Mouse (Mus musculus): Measurements from ENCODE around the gene Hyal1. TPM values are rescaled to one million over a fixed set of nuclear protein-coding genes. Genes with fewer than 3 reads are reported as not detected.

Gene Hyal1
- total RNA-seq (2022), result 1 to 10 TPM; 4.6 to 6.6 (median 5.1) TPM

DNA sequence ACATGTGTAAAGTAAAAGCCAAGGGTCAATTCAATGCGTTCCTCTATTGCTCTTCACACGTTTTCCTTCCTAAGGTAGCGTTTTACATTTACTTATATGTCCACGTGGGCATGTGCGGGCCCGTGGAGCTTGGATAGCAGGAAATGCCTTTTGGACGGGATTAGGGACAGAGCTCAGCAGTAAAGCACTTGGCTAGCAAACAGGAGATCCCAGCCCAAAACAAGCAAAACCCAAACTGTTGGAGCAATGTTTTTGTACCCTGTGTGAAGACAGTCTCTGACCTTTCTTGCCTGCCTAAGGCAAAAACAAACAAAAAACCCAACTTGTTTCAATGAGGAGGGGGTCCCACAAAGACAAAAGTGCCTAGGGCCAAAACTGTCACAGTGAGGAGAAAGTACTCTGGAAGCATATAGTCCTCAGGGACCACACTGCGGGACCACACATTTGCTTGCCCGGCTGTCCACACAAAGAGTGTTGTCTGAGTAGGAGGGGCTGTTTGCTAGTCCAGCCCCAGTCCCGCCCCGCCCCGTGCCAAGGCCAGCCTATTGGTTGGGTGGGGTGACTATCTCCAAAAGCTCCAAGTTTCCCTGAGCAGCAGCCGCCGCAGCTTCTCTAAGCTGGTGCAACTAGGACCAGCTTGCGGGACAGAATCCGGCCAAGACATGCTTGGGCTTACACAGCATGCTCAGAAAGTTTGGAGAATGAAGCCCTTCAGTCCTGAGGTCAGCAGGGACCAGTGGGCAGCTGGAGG lies at the start of gene Hyal1:
Gene Hyal1, plus strand, starts transcription at position 571 of the 751 bp plus-strand sequence.
- peak; percentile 83 for DNase-seq (ENCODE audit: low spot score)

GRCm38 (mm10) chr9:107533791-107534407 lies 42.8 kb upstream of the Hyal1 start, which contains the start of gene Tmem115:
Gene Tmem115 (plus strand): TSS chr9:107533945.
- DNase-seq (ENCODE audit: low spot score), result peak; percentile 96

DNA sequence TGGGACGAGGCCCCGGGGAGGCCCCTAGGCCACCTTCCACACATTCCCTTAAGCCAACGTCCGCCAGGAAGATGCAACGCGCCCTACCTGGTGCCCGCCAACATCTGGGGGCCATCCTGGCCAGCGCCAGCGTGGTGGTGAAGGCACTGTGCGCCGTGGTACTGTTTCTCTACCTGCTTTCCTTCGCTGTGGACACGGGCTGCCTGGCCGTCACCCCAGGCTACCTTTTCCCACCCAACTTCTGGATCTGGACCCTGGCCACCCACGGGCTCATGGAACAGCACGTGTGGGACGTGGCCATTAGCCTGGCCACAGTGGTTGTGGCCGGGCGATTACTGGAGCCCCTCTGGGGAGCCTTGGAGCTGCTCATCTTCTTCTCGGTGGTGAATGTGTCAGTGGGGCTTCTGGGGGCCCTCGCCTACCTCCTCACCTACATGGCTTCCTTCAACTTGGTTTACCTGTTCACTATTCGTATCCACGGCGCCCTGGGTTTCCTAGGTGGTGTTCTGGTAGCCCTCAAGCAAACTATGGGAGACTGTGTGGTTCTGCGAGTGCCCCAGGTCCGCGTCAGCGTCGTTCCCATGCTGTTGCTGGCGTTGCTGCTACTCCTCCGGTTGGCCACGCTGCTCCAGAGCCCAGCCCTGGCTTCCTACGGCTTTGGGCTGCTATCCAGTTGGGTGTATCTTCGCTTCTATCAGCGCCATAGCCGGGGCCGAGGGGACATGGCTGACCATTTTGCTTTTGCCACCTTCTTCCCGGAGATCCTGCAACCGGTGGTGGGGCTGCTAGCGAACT lies 42.1 kb upstream of the Hyal1 start:
- DNase-seq (ENCODE audit: low spot score), result no peak

DNA sequence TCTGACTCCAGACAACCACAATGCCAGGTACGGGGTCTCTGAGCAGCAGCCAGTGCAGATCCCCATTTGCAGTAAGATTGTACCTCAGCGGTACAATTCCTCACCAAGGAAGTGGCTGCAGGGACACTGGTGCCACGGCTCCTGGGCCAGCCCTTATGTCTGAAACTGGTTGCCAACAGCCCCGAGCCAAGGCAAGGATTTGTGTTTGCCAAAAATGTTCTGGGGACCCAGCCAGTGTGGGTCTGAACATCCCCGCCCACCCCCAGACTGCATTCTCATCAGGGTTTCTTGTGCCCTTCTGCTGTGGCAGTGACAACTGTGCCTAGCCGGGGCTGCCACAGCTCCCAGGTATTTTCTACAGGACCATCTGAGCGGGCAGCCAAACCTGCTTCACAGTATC lies 38.5 kb upstream of the Hyal1 start:
- no peak for DNase-seq (ENCODE audit: low spot score)

DNA sequence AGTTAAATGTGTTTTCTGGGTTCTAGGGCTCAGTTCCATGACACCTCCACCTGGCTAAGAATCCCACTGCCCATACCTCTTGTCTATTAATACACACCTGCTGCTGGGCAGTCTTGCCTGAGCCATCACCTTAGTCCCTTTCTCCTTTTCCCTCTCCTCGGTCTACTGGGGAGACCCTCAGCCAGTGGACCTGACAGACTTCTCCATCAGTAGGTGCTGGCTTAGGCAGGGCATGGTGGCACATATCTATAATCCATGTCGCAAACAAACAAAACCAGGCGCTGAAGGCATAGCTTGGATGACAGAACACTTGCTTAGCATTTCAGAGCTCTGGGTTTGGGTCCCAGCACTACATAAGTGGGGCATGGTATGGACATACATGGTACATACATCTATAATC lies 38.0 kb upstream of the Hyal1 start:
- no peak for DNase-seq (ENCODE audit: low spot score)

GRCm38 (mm10) chr9:107539940-107540339 lies 36.8 kb upstream of the Hyal1 start:
- no peak for DNase-seq (ENCODE audit: low spot score)

GRCm38 (mm10) chr9:107540420-107540819 lies 36.3 kb upstream of the Hyal1 start:
- DNase-seq (ENCODE audit: low spot score), result no peak

- DNase-seq (ENCODE audit: low spot score), result no peak
These were observed 35.7 kb upstream of the Hyal1 start for GRCm38 (mm10) chr9:107541005-107541404.

DNA sequence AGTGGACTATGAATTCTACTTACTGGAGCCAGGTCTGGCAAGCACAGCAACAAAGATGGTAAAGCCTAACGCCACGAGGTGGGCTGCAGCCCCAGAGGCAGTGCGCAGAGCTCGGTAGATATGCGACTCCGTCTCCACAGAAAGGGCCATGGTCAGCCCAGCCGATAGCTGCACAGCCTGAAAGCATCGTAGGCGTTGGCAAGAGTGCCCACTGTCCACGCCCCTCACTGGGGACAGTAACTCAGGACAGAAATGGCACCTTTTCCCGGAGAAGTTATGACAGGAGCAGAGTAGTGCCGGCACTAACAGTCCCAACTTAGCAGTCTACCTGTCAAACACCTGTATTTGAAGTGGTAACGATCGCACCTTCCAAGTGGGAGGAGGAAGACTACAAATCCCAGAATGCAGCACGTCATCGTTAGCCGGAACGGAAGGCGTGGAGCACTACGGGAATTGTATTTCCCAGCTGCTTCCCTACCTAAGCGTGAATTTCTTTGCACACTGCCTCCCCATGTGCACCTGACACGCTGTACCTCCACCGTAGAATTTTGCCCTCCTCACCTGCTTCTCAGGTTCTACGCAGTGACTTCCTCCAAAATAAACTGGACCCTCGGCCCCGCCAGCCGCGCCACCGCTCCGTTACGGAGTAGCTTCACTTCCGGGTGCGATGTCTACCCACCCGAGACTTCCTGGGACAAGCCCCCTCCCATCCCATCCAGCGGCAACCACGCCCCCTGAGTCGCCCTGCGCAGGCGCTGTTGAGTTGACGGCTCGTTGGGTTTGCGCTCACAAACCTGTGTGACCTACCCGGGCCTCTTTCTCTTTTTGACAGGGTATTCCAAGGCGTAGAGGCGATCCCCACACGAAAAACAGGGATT lies 35.0 kb upstream of the Hyal1 start, which contains the start of the genes Cyb561d2 and Nprl2:
Gene Cyb561d2, minus strand, starts transcription at position 720 of the 878 bp plus-strand sequence.
Gene Nprl2, plus strand, starts transcription at position 753 of the 878 bp plus-strand sequence.
- peak; percentile 94 for DNase-seq (ENCODE audit: low spot score)

GRCm38 (mm10) chr9:107542352-107542686 lies 34.4 kb upstream of the Hyal1 start:
- no peak for DNase-seq (ENCODE audit: low spot score)

DNA sequence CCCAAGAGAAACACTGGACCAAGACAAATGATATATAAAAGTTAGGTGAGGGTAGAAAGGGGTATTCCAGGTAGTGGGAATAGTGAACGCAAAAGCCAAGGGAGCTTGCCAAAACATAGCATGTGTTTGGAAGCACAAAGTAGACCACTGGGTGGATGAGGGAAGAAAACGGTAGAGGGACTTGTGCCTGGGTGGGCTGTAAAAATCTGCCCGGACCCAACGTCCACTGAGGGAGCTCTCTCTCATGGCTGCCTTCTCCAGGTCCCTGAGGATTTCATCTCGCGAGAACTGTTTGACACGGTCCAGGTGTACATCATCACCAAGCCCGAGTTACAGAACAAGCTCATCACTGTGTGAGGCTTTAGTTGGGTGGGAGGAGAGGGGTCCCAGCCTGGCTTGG lies 34.0 kb upstream of the Hyal1 start:
- no peak for DNase-seq (ENCODE audit: low spot score)

DNA sequence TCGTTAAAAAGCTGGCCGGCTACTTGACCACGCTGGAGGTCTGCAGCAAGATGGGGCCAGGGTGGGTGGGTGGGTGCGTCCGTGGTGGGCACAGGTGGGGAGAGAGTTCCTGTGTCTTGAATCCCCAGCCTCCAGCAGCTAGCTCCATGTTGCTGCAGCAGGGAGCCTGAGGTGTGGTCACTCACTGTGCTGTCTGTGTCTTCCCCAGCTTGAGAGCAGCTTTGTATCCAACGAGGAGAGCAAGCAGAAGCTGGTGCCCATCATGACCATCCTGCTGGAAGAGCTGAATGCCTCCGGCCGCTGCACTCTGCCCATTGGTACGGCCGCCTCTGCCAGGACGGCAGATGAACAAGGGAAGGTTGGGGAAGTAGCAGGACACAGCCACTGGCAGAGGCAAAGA lies 33.4 kb upstream of the Hyal1 start:
- no peak for DNase-seq (ENCODE audit: low spot score)

DNA sequence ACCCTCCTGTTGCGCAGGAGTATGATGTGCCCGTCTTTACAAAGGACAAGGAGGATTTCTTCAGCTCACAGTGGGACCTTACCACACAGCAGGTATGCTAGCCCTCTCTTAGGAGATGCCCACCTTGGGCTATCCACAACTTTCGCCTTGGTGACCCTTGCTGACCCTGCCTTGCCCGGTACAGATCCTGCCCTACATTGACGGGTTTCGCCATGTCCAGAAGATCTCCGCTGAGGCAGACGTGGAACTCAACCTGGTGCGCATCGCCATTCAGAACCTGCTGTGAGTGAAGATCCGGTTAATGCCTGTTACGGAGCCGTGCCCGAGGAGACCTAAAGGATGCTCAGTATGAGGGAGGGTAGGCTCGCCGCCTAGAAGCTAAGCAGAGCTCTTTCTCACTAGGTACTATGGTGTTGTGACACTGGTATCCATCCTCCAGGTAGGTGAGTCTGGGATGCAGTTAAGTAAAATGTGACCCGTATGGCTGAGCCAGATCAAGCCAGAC lies 32.5 kb upstream of the Hyal1 start:
- no peak for DNase-seq (ENCODE audit: low spot score)

DNA sequence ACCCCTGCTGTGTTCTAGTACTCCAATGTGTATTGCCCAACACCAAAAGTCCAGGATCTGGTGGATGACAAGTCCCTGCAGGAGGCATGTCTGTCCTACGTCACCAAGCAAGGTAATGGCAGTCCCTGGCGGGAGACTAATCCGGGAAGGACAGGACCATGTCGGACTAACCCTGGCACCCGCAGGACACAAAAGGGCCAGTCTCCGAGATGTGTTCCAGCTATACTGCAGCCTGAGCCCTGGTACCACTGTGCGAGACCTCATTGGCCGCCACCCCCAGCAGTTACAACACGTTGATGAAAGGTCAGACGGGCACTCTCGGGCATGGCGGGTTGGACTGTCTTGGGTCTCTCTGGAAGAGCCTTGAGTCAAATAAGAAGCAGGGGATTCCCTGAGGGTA lies 32.0 kb upstream of the Hyal1 start:
- no peak for DNase-seq (ENCODE audit: low spot score)

DNA sequence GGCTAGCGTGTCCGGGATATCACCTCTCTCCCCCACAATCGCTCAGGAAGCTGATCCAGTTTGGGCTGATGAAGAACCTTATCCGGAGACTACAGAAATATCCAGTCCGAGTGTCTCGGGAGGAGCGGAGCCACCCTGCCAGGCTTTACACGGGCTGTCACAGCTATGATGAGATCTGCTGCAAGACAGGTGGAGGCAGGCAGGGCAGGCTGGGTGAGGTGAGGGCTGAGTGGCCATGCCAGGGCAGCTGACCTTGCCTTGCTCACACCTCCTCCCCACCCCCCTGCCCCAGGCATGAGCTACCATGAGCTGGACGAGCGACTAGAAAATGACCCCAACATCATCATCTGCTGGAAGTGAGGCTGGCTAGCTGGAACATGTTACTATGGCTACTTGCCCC lies 31.5 kb upstream of the Hyal1 start:
- DNase-seq (ENCODE audit: low spot score), result no peak

DNA sequence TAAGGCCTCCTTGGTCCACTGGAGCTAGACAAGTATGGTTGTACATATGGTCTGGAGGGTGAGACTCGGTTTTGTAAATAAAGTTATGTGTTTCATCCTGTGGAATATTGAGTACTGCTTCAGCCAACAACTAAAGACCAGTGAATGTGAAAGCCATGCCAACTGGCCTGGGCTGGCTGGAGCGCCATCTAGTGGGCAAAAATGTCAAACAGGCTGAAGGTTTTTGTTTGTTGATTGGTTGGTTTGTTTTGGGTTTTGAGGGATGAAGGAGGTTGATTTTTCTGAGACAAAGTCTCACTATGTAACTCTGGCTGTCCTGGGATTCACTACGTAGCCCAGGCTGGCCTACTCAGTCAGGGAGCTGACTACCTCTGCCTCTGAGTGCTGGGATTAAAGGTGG lies 31.1 kb upstream of the Hyal1 start:
- peak; percentile 74 for DNase-seq (ENCODE audit: low spot score)

DNA sequence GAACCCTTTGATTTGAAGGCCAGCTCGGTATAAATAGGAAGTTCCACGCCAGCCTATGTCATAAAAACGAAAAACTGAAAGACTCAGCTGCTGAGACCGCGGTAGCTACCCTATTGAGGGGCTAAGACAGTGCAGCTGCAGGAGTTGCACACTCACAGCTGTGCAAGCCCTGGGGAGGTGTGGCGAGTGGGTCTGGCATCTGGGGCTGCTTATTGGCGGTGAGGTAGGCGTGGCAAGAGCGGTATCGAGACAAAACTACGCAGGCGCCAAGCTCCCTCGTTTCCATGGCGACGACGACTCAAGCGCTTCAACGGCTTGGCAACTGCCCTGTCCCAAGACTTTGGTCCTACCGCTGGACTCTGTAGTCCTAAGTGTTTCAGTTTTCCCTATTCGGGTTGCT lies 29.7 kb upstream of the Hyal1 start, which contains the start of gene Zmynd10:
Gene Zmynd10, plus strand, starts transcription at position 273 of the 400 bp plus-strand sequence.
- DNase-seq (ENCODE audit: low spot score), result peak; percentile 86

GRCm38 (mm10) chr9:107547957-107548356 lies 28.8 kb upstream of the Hyal1 start:
- no peak for DNase-seq (ENCODE audit: low spot score)

DNA sequence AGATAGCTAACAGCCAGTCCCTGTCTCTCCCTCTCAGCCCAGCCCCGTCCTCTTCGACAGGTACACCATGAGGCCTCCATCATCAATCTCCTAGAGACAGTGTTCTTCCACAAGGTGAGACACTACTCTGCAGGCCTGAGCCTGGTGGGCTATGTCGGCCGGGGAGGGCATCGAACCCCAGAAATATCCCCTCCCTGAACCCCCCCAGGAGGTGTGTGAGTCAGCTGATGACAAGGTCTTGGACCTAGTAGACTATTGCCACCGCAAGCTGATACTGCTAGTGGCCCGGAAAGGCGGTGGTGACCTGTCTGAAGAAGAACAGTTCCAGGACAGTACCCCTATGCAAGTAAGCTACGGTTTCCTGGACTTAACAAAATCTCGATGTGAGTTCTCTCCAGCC lies 27.9 kb upstream of the Hyal1 start:
- DNase-seq (ENCODE audit: low spot score), result no peak

GRCm38 (mm10) chr9:107549297-107550074 lies 27.2 kb upstream of the Hyal1 start:
- no peak for DNase-seq (ENCODE audit: low spot score)
